Mouse (Mus musculus) midbrain, postnatal 0 days (tissue): ENCODE measurements around the gene Mrap. TPM values are rescaled to one million over a fixed set of nuclear protein-coding genes. Genes with fewer than 3 reads are reported as not detected.

Experiments used
- ATAC-seq: fragments of 200-750 bp; cut with Nextera tagmentation; 2 replicates; pipeline ENCODE4 v1.8.0; 2017; ENCODE audit warnings: moderate number of reproducible peaks, mild to moderate bottlenecking, moderate TSS enrichment, moderate library complexity; ENCODE audit not compliant: low FRiP score
- DNase-seq: peaks from one replicate; pipeline ENCODE4 v3.0.0-alpha.2; 2015; ENCODE audit warnings: low spot score
- H3K27ac ChIP-seq: fragments of 300-500 bp; sonication (generic); 2 replicates; pipeline ENCODE4 v1.5.1; 2014; ENCODE audit warnings: low read depth, mild to moderate bottlenecking, low read length, mixed read lengths
- H3K27me3 ChIP-seq: fragments of 300-500 bp; sonication (generic); 2 replicates; pipeline ENCODE4 v1.6.1; 2014; ENCODE audit warnings: low read length, control low read depth, mixed read lengths; ENCODE audit not compliant: insufficient read depth
- H3K36me3 ChIP-seq: fragments of 300-500 bp; sonication (generic); 2 replicates; pipeline ENCODE4 v1.6.1; 2014; ENCODE audit warnings: low read length, control low read depth, mixed read lengths; ENCODE audit not compliant: insufficient read depth
- H3K4me1 ChIP-seq: fragments of 300-500 bp; sonication (generic); 2 replicates; pipeline ENCODE4 v1.6.1; 2014; ENCODE audit warnings: mild to moderate bottlenecking, control low read depth, antibody characterized with exemption, low read length, mixed read lengths; ENCODE audit not compliant: insufficient read depth
- H3K4me2 ChIP-seq: fragments of 300-500 bp; sonication (generic); 2 replicates; pipeline ENCODE4 v1.6.1; 2014; ENCODE audit warnings: low read depth, mild to moderate bottlenecking, low read length, mixed read lengths; ENCODE audit not compliant: poor library complexity, severe bottlenecking
- H3K4me3 ChIP-seq: fragments of 300-500 bp; sonication (generic); 2 replicates; pipeline ENCODE4 v1.5.1; 2014; ENCODE audit warnings: low read depth, mild to moderate bottlenecking, low read length, moderate library complexity
- H3K9ac ChIP-seq: fragments of 300-500 bp; sonication (generic); replicated peaks from 2 replicates; pipeline ENCODE4 v1.6.1; 2014; ENCODE audit warnings: mild to moderate bottlenecking, low read length, moderate library complexity, mixed read lengths; ENCODE audit not compliant: poor library complexity, severe bottlenecking
- H3K9me3 ChIP-seq: fragments of 300-500 bp; sonication (generic); 2 replicates; pipeline ENCODE4 v1.6.1; 2016; ENCODE audit warnings: low read length, control low read depth
- CTCF ChIP-seq: IDR thresholded peaks from 2 replicates; pipeline ENCODE4 v1.5.1; 2016; ENCODE audit warnings: antibody characterized with exemption, mild to moderate bottlenecking
- WGBS: fragments of 180-500 bp; shearing (Covaris S2); extraction: QIAGEN DNeasy Blood & Tissue Kit; methylation state at CpG from one replicate; pipeline ENCODE4 v1.1.7; 2014; 5-methylcytosine and 5-hydroxymethylcytosine counted together
- polyA plus RNA-seq: library from polyadenylated mRNA; unstranded; fragments of >200 nt; fragmentation: Nextera tagmentation; extraction: Ambion mirVana; gene quantifications from 2 replicates; pipeline ENCODE4 v1.2.1, GENCODE M21; 2015
- total RNA-seq: library from RNA; depleted of rRNA; stranded (reverse); fragments of >200 nt; gene quantifications from 2 replicates; pipeline ENCODE4 v1.2.3, GENCODE M21; 2014

The Mrap gene
- total and polyA plus RNA-seq, 2 experiments from 2014 or later = 0.41 to 0.77 TPM

- 42% methylated on average over 12 of the region's 12 CpGs for WGBS
- DNase-seq (no peak), ATAC-seq (no peak)
- peak overlapping the region; percentile 77 for H3K27ac ChIP-seq
- TF ChIP-seq CTCF = no peak
- H3K4me1 ChIP-seq = peaks cover 9% of the 10 kb centered on the region; the same call in 1 of the 2 replicates
- H3K4me3 ChIP-seq = peak overlapping the region; percentile 31
- peak overlapping the region; percentile 60 for H3K9ac ChIP-seq
- H3K36me3 ChIP-seq = no peaks in the 10 kb centered on the region
- H3K9me3 ChIP-seq = no peaks in the 10 kb centered on the region
- peak overlapping the region; percentile 62 for H3K4me2 ChIP-seq
- H3K27me3 ChIP-seq = no peaks in the 10 kb centered on the region; the same call in 1 of the 2 replicates
Observed at GRCm38 (mm10) chr16:90710313-90710712, 27.7 kb upstream of the Mrap start.

- WGBS = 100% methylated on average over 4 of the region's 4 CpGs
- no peak for DNase-seq
- no peak for TF ChIP-seq CTCF
Observed at GRCm38 (mm10) chr16:90724051-90724450, 14.0 kb upstream of the Mrap start.

GRCm38 (mm10) chr16:90726600-90727227, 11.3 kb upstream of the Mrap start:
- peak; percentile 32; the same call in 1 of the 2 replicates for ATAC-seq
- no peaks in the 10 kb centered on the region for H3K27me3 ChIP-seq
- no peaks in the 10 kb centered on the region for H3K36me3 ChIP-seq
- peaks cover 3% of the 10 kb centered on the region; the same call in 1 of the 2 replicates for H3K4me1 ChIP-seq
- TF ChIP-seq CTCF = no peak
- peaks cover 3% of the 10 kb centered on the region; the same call in 1 of the 2 replicates for H3K9me3 ChIP-seq
- peak overlapping the region; percentile 96 for H3K4me2 ChIP-seq
- H3K4me3 ChIP-seq = peak overlapping the region; percentile 82
- 6% methylated on average over 38 of the region's 38 CpGs for WGBS
- H3K9ac ChIP-seq = peak overlapping the region; percentile 37
- DNase-seq = no peak
- H3K27ac ChIP-seq = no peak overlapping the region

More at GRCm38 (mm10) chr16:90724051-90724450, 14.0 kb upstream of the Mrap start:
- H3K4me1 ChIP-seq = peaks cover 3% of the 10 kb centered on the region; the same call in 1 of the 2 replicates
- no peaks in the 10 kb centered on the region for H3K9me3 ChIP-seq
- H3K36me3 ChIP-seq = 0 out of 2 replicates have a peak, but pooled peaks cover 2% of the 10 kb centered on the region
- no peak overlapping the region for H3K27ac ChIP-seq
- no peaks in the 10 kb centered on the region for H3K27me3 ChIP-seq
- no peak overlapping the region for H3K4me2 ChIP-seq
- no peak for ATAC-seq
- H3K9ac ChIP-seq = no peak overlapping the region
- H3K4me3 ChIP-seq = no peak overlapping the region

- DNase-seq (peak; percentile 97), ATAC-seq (peak; percentile 92)
- peak within 1 kb of the TSS; percentile 37 for H3K9ac ChIP-seq
- TF ChIP-seq CTCF = peak; percentile 43
- H3K4me3 ChIP-seq = peak within 1 kb of the TSS; percentile 82
- peak within 1 kb of the TSS; percentile 96 for H3K4me2 ChIP-seq
- peaks cover 3% of the 10 kb centered on the region; the same call in 1 of the 2 replicates for H3K4me1 ChIP-seq
- WGBS = under 1% methylated on average over 53 of the region's 53 CpGs
- H3K27ac ChIP-seq = 0 out of 2 replicates have a peak within 1 kb of the TSS, but pooled peaks have one; percentile 58
- H3K27me3 ChIP-seq = no peaks in the 10 kb centered on the region
- peaks cover 3% of the 10 kb centered on the region; the same call in 1 of the 2 replicates for H3K9me3 ChIP-seq
- H3K36me3 ChIP-seq = no peaks in the 10 kb centered on the region
Observed at GRCm38 (mm10) chr16:90727233-90728115, 10.5 kb upstream of the Mrap start, which contains the start of gene Mis18a. TSS of gene Mis18a (minus strand) at chr16:90727404.

- 90% methylated on average over 4 of the region's 4 CpGs for WGBS
- peaks cover 3% of the 10 kb centered on the region; the same call in 1 of the 2 replicates for H3K9me3 ChIP-seq
- ATAC-seq (no peak), DNase-seq (no peak)
- H3K27me3 ChIP-seq = no peaks in the 10 kb centered on the region
- no peak for TF ChIP-seq CTCF
- H3K27ac ChIP-seq = no peak overlapping the region
- H3K4me3 ChIP-seq = no peak overlapping the region
- no peaks in the 10 kb centered on the region for H3K36me3 ChIP-seq
- no peak overlapping the region for H3K9ac ChIP-seq
- no peak overlapping the region for H3K4me2 ChIP-seq
- no peaks in the 10 kb centered on the region for H3K4me1 ChIP-seq
Observed at GRCm38 (mm10) chr16:90735611-90736010, 2.4 kb upstream of the Mrap start.
